Mouse (Mus musculus): ENCODE measurements around the gene Dsn1.

GRCm38 (mm10) chr2:157028261-157028660, 21.3 kb upstream of the Dsn1 start:
- TF ChIP-seq POLR2A (IDR thresholded peaks at IDR 0.05; ENCODE audit: extremely low read depth, insufficient read depth, low read length) (no peak), CTCF (IDR thresholded peaks at IDR 0.05; ENCODE audit: extremely low read depth, insufficient read depth, low read length) (no peak)
